Mouse (Mus musculus) limb, embryonic 14.5 days (tissue): Measurements from ENCODE around the gene Odf3l1. TPM values are rescaled to one million over a fixed set of nuclear protein-coding genes. Genes with fewer than 3 reads are reported as not detected.
A peak's percentile ranks its signal among the peaks of the same experiment; 100 is the strongest.
"Not testable (repeated sequence)": the region's sequence is repeated elsewhere in the genome, so short reads cannot be mapped to it uniquely, and the experiment has no call there.

Source experiments
- ATAC-seq: fragments of 200-750 bp; cut with Nextera tagmentation; 2 replicates; pipeline ENCODE4 v1.8.0; 2017; ENCODE audit warnings: low read depth, moderate number of reproducible peaks, moderate TSS enrichment; ENCODE audit not compliant: low FRiP score
- DNase-seq: peaks from one replicate; pipeline ENCODE4 v3.0.0-alpha.2; 2015; ENCODE audit warnings: low spot score
- H3K27ac ChIP-seq: fragments of 300-500 bp; sonication (generic); replicated peaks from 2 replicates; pipeline ENCODE4 v1.5.1; 2014; ENCODE audit warnings: low read depth, mild to moderate bottlenecking, low read length, moderate library complexity, mixed read lengths
- H3K27me3 ChIP-seq: fragments of 300-500 bp; sonication (generic); 2 replicates; pipeline ENCODE4 v1.6.1; 2014; ENCODE audit warnings: low read length, mixed read lengths; ENCODE audit not compliant: control insufficient read depth, insufficient read depth
- H3K36me3 ChIP-seq: fragments of 300-500 bp; sonication (generic); 2 replicates; pipeline ENCODE4 v1.6.1; 2014; ENCODE audit warnings: mild to moderate bottlenecking, low read length, moderate library complexity, mixed read lengths; ENCODE audit not compliant: control insufficient read depth, insufficient read depth
- H3K4me1 ChIP-seq: fragments of 300-500 bp; sonication (generic); 2 replicates; pipeline ENCODE4 v1.6.1; 2014; ENCODE audit warnings: antibody characterized with exemption, low read length, mixed read lengths; ENCODE audit not compliant: control insufficient read depth, insufficient read depth
- H3K4me2 ChIP-seq: fragments of 300-500 bp; sonication (generic); replicated peaks from 2 replicates; pipeline ENCODE4 v1.6.1; 2014; ENCODE audit warnings: low read depth, mild to moderate bottlenecking, low read length, moderate library complexity; ENCODE audit not compliant: severe bottlenecking
- H3K4me3 ChIP-seq: fragments of 300-500 bp; sonication (generic); replicated peaks from 2 replicates; pipeline ENCODE4 v1.5.1; 2014; ENCODE audit warnings: low read length
- H3K9ac ChIP-seq: fragments of 300-500 bp; sonication (generic); 2 replicates; pipeline ENCODE4 v1.6.1; 2014; ENCODE audit warnings: mild to moderate bottlenecking, low read depth, low read length, moderate library complexity; ENCODE audit not compliant: severe bottlenecking
- H3K9me3 ChIP-seq: fragments of 300-500 bp; sonication (generic); 2 replicates; pipeline ENCODE4 v1.6.1; 2016; ENCODE audit warnings: low read length; ENCODE audit not compliant: control insufficient read depth
- POLR2A ChIP-seq: fragments of 200-500 bp; IDR thresholded peaks from 2 replicates; pipeline ENCODE4 v1.8.0; 2012; ENCODE audit warnings: inconsistent platforms, mild to moderate bottlenecking, moderate library complexity, borderline replicate concordance; ENCODE audit not compliant: insufficient read depth, insufficient read length; ENCODE audit errors: extremely low read depth
- WGBS: fragments of 180-500 bp; shearing (Covaris S2); extraction: QIAGEN DNeasy Blood & Tissue Kit; methylation state at CpG from one replicate; pipeline ENCODE4 v1.1.7; 2014; 5-methylcytosine and 5-hydroxymethylcytosine counted together
- polyA plus RNA-seq, 2 experiments: library from polyadenylated mRNA; depleted of rRNA in 1 of 2; stranded (reverse) in 1 of 2; unstranded in 1 of 2; fragments of >200 nt; fragmentation: Nextera tagmentation in 1 of 2; extraction: Ambion mirVana in 1 of 2; gene quantifications; 2 replicates each; pipeline versions ENCODE4 v1.2.1 to v1.2.3; 2012 to 2014

The Odf3l1 gene
- polyA plus RNA-seq (2012; rRNA removed), result 2.6 and 2.9 TPM in 2 replicates
- polyA plus RNA-seq (2014; fragmentation: Nextera tagmentation; extraction: Ambion mirVana), result 1.7 and 1.8 TPM in 2 replicates

DNA sequence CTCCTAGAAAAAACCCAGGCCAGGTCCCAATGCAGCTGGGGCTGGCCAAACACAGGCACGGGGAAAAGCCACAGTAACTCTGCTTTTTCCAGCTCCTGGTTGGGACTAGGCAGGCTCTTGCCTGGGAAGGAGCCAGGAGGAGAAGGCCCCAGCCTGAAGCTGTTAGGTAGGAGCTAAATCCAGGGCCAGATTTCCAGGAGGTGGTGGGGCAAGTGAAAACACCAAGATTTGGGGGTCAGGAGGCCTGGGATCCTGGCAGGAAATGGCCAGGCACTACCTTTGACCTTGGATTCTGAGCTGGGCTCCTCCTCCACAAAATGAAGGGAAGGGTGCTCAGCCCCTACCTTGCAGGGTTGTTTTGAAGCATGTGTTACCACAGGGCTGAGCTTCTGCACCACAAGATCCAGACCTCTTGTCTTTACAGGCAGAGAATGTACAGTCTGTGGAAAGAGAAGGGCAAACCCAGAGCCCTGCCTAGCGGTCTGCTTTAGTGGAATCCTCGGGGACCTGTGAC, at the start of gene Odf3l1:
Odf3l1 (minus strand) TSS at position 464 of the 514 bp plus-strand sequence.
- Histone ChIP-seq H3K4me2 (peak within 1 kb of the TSS; percentile 54), H3K4me3 (peak within 1 kb of the TSS; percentile 68), H3K9ac (peak within 1 kb of the TSS; percentile 77), H3K27ac (peak within 1 kb of the TSS; percentile 82), H3K4me1 (peaks cover 63% of the 10 kb centered on the region), H3K27me3 (no peaks in the 10 kb centered on the region), H3K36me3 (no peaks in the 10 kb centered on the region), H3K9me3 (no peaks in the 10 kb centered on the region)
- WGBS, result 4% methylated on average over 3 of the region's 3 CpGs
- DNase-seq (peak; percentile 74), ATAC-seq (no peak; the same call in 1 of the 2 replicates)
- TF ChIP-seq POLR2A, result no peak

DNA sequence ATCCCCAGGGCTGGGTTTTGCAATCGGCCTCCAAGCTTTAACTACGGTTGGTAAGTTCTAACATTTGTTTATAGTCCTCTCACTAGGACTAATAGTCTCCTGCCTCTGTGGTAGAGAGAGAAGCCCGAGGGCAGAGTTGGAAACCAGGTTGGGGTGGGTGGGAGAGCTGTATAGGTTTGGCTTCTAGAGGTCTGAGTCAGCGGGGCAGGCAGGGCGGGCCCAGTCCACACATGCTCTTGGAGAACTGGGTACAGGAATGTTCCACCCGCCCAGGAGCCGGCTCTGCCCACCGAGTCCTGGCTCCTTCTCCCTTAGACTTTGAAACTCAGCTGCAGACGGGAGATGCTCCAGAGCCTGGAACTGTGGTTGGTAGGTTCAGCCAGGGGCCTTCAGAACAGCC, 49.5 kb upstream of the Odf3l1 start:
- no peaks in the 10 kb centered on the region for H3K27me3 ChIP-seq
- H3K9ac ChIP-seq, result no peak overlapping the region
- no peak overlapping the region for H3K4me3 ChIP-seq
- H3K9me3 ChIP-seq, result no peaks in the 10 kb centered on the region
- ATAC-seq (no peak), DNase-seq (no peak)
- WGBS, result 72% methylated on average over 9 of the region's 9 CpGs
- H3K27ac ChIP-seq, result no peak overlapping the region
- H3K4me1 ChIP-seq, result no peaks in the 10 kb centered on the region
- peaks cover 40% of the 10 kb centered on the region for H3K36me3 ChIP-seq
- TF ChIP-seq POLR2A, result no peak
- H3K4me2 ChIP-seq, result no peak overlapping the region

DNA sequence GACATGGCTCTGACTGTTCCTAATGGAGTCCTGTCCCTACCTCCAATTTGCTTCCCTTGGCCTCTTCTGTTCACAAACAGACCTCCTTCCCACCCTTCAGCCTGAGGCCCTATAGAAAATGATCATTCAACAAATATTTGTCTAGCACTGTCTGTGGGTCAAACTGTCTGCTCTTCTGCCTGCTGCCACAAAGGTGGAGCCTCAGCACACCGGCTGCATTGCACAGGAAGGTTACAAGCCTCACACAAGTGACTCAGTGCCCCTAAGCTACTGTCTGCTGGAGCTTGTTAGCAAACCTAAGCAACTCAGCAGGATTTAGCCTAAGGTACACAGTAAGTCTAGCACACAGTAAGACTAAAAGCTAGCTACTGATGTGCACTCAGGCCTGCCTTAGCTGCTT, 46.5 kb upstream of the Odf3l1 start:
- no peak for TF ChIP-seq POLR2A

DNA sequence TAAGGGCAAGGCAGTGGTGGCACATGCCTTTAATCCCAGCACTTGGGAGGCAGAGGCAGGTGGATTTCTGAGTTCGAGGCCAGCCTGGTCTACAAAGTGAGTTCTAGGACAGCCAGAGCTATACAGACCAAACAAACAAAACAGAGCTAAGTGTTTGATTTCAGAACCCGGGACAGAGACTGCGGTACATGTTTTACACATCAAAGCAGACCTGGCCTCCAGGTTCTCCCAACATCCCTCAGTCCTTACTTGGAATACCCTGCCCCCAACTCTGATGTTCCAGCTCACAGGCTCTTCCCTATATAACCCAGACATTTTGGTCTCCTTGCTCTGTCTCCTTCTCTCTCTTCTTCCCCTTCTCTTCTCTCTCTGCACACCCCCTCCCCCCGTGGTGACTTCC, 45.5 kb upstream of the Odf3l1 start:
- H3K36me3 ChIP-seq, H3K4me2 ChIP-seq, H3K4me1 ChIP-seq, ATAC-seq, H3K27me3 ChIP-seq, H3K27ac ChIP-seq, H3K9ac ChIP-seq, H3K9me3 ChIP-seq, H3K4me3 ChIP-seq, DNase-seq: not testable (repeated sequence)
- WGBS, result 34% methylated on average over 4 of the region's 4 CpGs

More for the DNA sequence above, 46.5 kb upstream of the Odf3l1 start:
- no peaks in the 10 kb centered on the region for H3K4me1 ChIP-seq
- H3K9me3 ChIP-seq, result no peaks in the 10 kb centered on the region
- no peak overlapping the region for H3K4me2 ChIP-seq
- no peak overlapping the region for H3K4me3 ChIP-seq
- H3K9ac ChIP-seq, result no peak overlapping the region
- H3K27me3 ChIP-seq, result no peaks in the 10 kb centered on the region
- no peak for DNase-seq
- no peak for ATAC-seq
- H3K27ac ChIP-seq, result no peak overlapping the region
- peaks cover 12% of the 10 kb centered on the region for H3K36me3 ChIP-seq
- WGBS, result 56% methylated on average over 1 of the region's 1 CpGs

DNA sequence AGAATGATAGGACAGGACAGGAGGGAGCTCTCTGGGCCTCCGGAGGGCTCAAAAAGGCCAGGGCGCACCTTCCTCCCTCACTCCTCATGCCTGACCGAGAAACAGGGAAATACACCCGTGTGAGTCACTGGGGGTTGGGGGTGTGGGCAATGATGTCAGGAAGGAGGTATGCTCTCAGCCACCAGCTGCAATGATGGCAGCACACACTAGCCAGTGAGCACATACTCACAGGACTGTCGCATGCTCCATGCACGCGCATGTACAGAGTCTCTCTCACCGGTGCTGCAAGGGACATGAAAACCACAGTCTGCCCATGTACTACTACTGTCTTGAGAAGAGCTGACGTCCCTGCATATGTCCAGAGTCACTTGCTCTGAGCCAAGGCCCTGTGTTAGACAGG, 43.1 kb upstream of the Odf3l1 start:
- no peak overlapping the region for H3K4me3 ChIP-seq
- ATAC-seq (no peak), DNase-seq (no peak)
- no peak for TF ChIP-seq POLR2A
- H3K27me3 ChIP-seq, result no peaks in the 10 kb centered on the region
- H3K36me3 ChIP-seq, result no peaks in the 10 kb centered on the region
- H3K4me2 ChIP-seq, result no peak overlapping the region
- H3K9ac ChIP-seq, result no peak overlapping the region
- H3K4me1 ChIP-seq, result no peaks in the 10 kb centered on the region
- WGBS, result 87% methylated on average over 9 of the region's 9 CpGs
- H3K9me3 ChIP-seq, result no peaks in the 10 kb centered on the region
- no peak overlapping the region for H3K27ac ChIP-seq

DNA sequence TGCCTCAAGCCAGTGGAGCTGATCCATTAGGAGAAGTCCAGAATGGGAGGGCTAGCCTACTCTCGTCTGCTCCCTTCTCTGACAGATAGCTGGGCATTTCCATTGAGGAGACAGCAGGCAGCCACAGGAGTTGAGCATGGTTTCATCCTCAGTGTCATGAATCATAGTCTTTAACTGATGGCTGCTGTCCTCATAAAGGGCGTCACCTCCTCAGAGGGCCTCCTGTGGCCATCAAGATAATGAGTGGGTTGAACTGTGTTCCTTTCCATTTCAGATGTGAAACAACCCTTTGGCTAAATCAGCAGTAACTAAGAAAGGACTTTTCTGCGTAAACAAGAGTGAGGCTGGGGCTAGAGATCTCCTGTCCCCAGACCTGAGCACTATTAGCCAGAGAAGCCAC, 39.2 kb upstream of the Odf3l1 start:
- H3K4me3 ChIP-seq, result no peak overlapping the region
- no peaks in the 10 kb centered on the region for H3K27me3 ChIP-seq
- no peaks in the 10 kb centered on the region for H3K36me3 ChIP-seq
- DNase-seq (no peak), ATAC-seq (no peak)
- no peak overlapping the region for H3K9ac ChIP-seq
- 80% methylated on average over 3 of the region's 3 CpGs for WGBS
- H3K4me1 ChIP-seq, result peaks cover 4% of the 10 kb centered on the region; the same call in 1 of the 2 replicates
- H3K27ac ChIP-seq, result no peak overlapping the region
- no peaks in the 10 kb centered on the region for H3K9me3 ChIP-seq
- H3K4me2 ChIP-seq, result no peak overlapping the region
- no peak for TF ChIP-seq POLR2A
